Mouse (Mus musculus): ENCODE results near the gene Rsph1. TPM values are rescaled to one million over a fixed set of nuclear protein-coding genes. Genes with fewer than 3 reads are reported as not detected.

The Rsph1 gene
- polyA plus RNA-seq, 1 experiment from 2014 or later = 2.6 TPM

GRCm38 (mm10) chr17:31318906-31319767, 42.0 kb upstream of the Rsph1 start:
- H3K9ac ChIP-seq (ENCODE audit: low read length) = no peak overlapping the region
- H3K27ac ChIP-seq (ENCODE audit: low read depth, low read length) = no peak overlapping the region
- no peak overlapping the region for H3K4me2 ChIP-seq (ENCODE audit: low read depth, low read length, severe bottlenecking)
- ATAC-seq (replicated peaks; ENCODE audit: low FRiP score) (no peak), DNase-seq (ENCODE audit: low spot score) (no peak)
- peaks cover 7% of the 10 kb centered on the region for H3K4me1 ChIP-seq (replicated peaks; ENCODE audit: control insufficient read depth, insufficient read depth, low read length)
- no peaks in the 10 kb centered on the region for H3K36me3 ChIP-seq (ENCODE audit: control insufficient read depth, insufficient read depth, low read length)
- H3K9me3 ChIP-seq (ENCODE audit: control insufficient read depth, low read length) = no peaks in the 10 kb centered on the region
- no peak overlapping the region for H3K4me3 ChIP-seq (ENCODE audit: low read depth, low read length)
- 89% methylated on average over 19 of the region's 19 CpGs for WGBS
- no peaks in the 10 kb centered on the region for H3K27me3 ChIP-seq (ENCODE audit: control insufficient read depth, insufficient read depth, low read length)

- DNase-seq (ENCODE audit: low spot score) (no peak), ATAC-seq (replicated peaks; ENCODE audit: low FRiP score) (no peak)
- H3K9ac ChIP-seq (ENCODE audit: low read length) = no peak overlapping the region
- H3K4me3 ChIP-seq (ENCODE audit: low read depth, low read length) = no peak overlapping the region
- 43% methylated on average over 22 of the region's 22 CpGs for WGBS
- no peaks in the 10 kb centered on the region for H3K36me3 ChIP-seq (ENCODE audit: control insufficient read depth, insufficient read depth, low read length)
- H3K4me1 ChIP-seq (replicated peaks; ENCODE audit: control insufficient read depth, insufficient read depth, low read length) = peaks cover 7% of the 10 kb centered on the region
- no peak overlapping the region for H3K4me2 ChIP-seq (ENCODE audit: low read depth, low read length, severe bottlenecking)
- no peak overlapping the region for H3K27ac ChIP-seq (ENCODE audit: low read depth, low read length)
- H3K9me3 ChIP-seq (ENCODE audit: control insufficient read depth, low read length) = no peaks in the 10 kb centered on the region
- no peaks in the 10 kb centered on the region for H3K27me3 ChIP-seq (ENCODE audit: control insufficient read depth, insufficient read depth, low read length)
These were observed 40.5 kb upstream of the Rsph1 start for GRCm38 (mm10) chr17:31317521-31318272.

GRCm38 (mm10) chr17:31316998-31317397, 39.8 kb upstream of the Rsph1 start:
- Histone ChIP-seq H3K9ac (ENCODE audit: low read length) (no peak overlapping the region), H3K4me1 (replicated peaks; ENCODE audit: control insufficient read depth, insufficient read depth, low read length) (peaks cover 7% of the 10 kb centered on the region), H3K4me2 (ENCODE audit: low read depth, low read length, severe bottlenecking) (no peak overlapping the region), H3K4me3 (ENCODE audit: low read depth, low read length) (no peak overlapping the region), H3K27ac (ENCODE audit: low read depth, low read length) (no peak overlapping the region), H3K36me3 (ENCODE audit: control insufficient read depth, insufficient read depth, low read length) (no peaks in the 10 kb centered on the region), H3K27me3 (ENCODE audit: control insufficient read depth, insufficient read depth, low read length) (no peaks in the 10 kb centered on the region), H3K9me3 (ENCODE audit: control insufficient read depth, low read length) (no peaks in the 10 kb centered on the region)
- no peak for ATAC-seq (replicated peaks; ENCODE audit: low FRiP score)
- DNase-seq (ENCODE audit: low spot score) = no peak
- 93% methylated on average over 3 of the region's 3 CpGs for WGBS

- no peak for DNase-seq (ENCODE audit: low spot score)
- Histone ChIP-seq H3K4me1 (replicated peaks; ENCODE audit: control insufficient read depth, insufficient read depth, low read length) (peaks cover 7% of the 10 kb centered on the region), H3K4me2 (ENCODE audit: low read depth, low read length, severe bottlenecking) (no peak overlapping the region), H3K36me3 (ENCODE audit: control insufficient read depth, insufficient read depth, low read length) (no peaks in the 10 kb centered on the region), H3K9ac (ENCODE audit: low read length) (no peak overlapping the region), H3K4me3 (ENCODE audit: low read depth, low read length) (no peak overlapping the region), H3K9me3 (ENCODE audit: control insufficient read depth, low read length) (no peaks in the 10 kb centered on the region), H3K27ac (ENCODE audit: low read depth, low read length) (no peak overlapping the region), H3K27me3 (ENCODE audit: control insufficient read depth, insufficient read depth, low read length) (no peaks in the 10 kb centered on the region)
- WGBS = 89% methylated on average over 6 of the region's 6 CpGs
- no peak for ATAC-seq (replicated peaks; ENCODE audit: low FRiP score)
These were observed 38.8 kb upstream of the Rsph1 start for GRCm38 (mm10) chr17:31315993-31316392.

- ATAC-seq (replicated peaks; ENCODE audit: low FRiP score) (no peak), DNase-seq (ENCODE audit: low spot score) (no peak)
- WGBS = 26% methylated on average over 13 of the region's 13 CpGs
- no peak overlapping the region for H3K4me3 ChIP-seq (ENCODE audit: low read depth, low read length)
- no peaks in the 10 kb centered on the region for H3K9me3 ChIP-seq (ENCODE audit: control insufficient read depth, low read length)
- H3K36me3 ChIP-seq (ENCODE audit: control insufficient read depth, insufficient read depth, low read length) = no peaks in the 10 kb centered on the region
- H3K4me1 ChIP-seq (replicated peaks; ENCODE audit: control insufficient read depth, insufficient read depth, low read length) = peaks cover 7% of the 10 kb centered on the region
- peak overlapping the region; percentile 12; the same call in 1 of the 2 replicates for H3K9ac ChIP-seq (ENCODE audit: low read length)
- no peaks in the 10 kb centered on the region for H3K27me3 ChIP-seq (ENCODE audit: control insufficient read depth, insufficient read depth, low read length)
- no peak overlapping the region for H3K27ac ChIP-seq (ENCODE audit: low read depth, low read length)
- 0 out of 2 replicates have a peak overlapping the region, but pooled peaks have one; percentile 11 for H3K4me2 ChIP-seq (ENCODE audit: low read depth, low read length, severe bottlenecking)
These were observed 38.0 kb upstream of the Rsph1 start for GRCm38 (mm10) chr17:31315046-31315792.

GRCm38 (mm10) chr17:31312648-31313047, 35.5 kb upstream of the Rsph1 start:
- Histone ChIP-seq H3K4me1 (replicated peaks; ENCODE audit: control insufficient read depth, insufficient read depth, low read length) (peaks cover 7% of the 10 kb centered on the region), H3K27ac (ENCODE audit: low read depth, low read length) (no peak overlapping the region), H3K9ac (ENCODE audit: low read length) (no peak overlapping the region), H3K4me3 (ENCODE audit: low read depth, low read length) (no peak overlapping the region), H3K4me2 (ENCODE audit: low read depth, low read length, severe bottlenecking) (no peak overlapping the region), H3K9me3 (ENCODE audit: control insufficient read depth, low read length) (no peaks in the 10 kb centered on the region), H3K36me3 (ENCODE audit: control insufficient read depth, insufficient read depth, low read length) (no peaks in the 10 kb centered on the region), H3K27me3 (ENCODE audit: control insufficient read depth, insufficient read depth, low read length) (no peaks in the 10 kb centered on the region)
- DNase-seq (ENCODE audit: low spot score) (no peak), ATAC-seq (replicated peaks; ENCODE audit: low FRiP score) (no peak)
- 86% methylated on average over 10 of the region's 10 CpGs for WGBS

GRCm38 (mm10) chr17:31311047-31311446, 33.9 kb upstream of the Rsph1 start:
- ATAC-seq (replicated peaks; ENCODE audit: low FRiP score) = no peak
- H3K4me1 ChIP-seq (replicated peaks; ENCODE audit: control insufficient read depth, insufficient read depth, low read length) = peaks cover 7% of the 10 kb centered on the region

GRCm38 (mm10) chr17:31309281-31309793, 32.2 kb upstream of the Rsph1 start:
- Histone ChIP-seq H3K4me3 (ENCODE audit: low read depth, low read length) (no peak overlapping the region), H3K4me2 (ENCODE audit: low read depth, low read length, severe bottlenecking) (no peak overlapping the region), H3K27me3 (ENCODE audit: control insufficient read depth, insufficient read depth, low read length) (no peaks in the 10 kb centered on the region), H3K27ac (ENCODE audit: low read depth, low read length) (no peak overlapping the region), H3K36me3 (ENCODE audit: control insufficient read depth, insufficient read depth, low read length) (no peaks in the 10 kb centered on the region), H3K4me1 (replicated peaks; ENCODE audit: control insufficient read depth, insufficient read depth, low read length) (no peaks in the 10 kb centered on the region), H3K9me3 (ENCODE audit: control insufficient read depth, low read length) (no peaks in the 10 kb centered on the region), H3K9ac (ENCODE audit: low read length) (no peak overlapping the region)
- DNase-seq (ENCODE audit: low spot score) = no peak
- WGBS = 70% methylated on average over 6 of the region's 6 CpGs
- no peak for ATAC-seq (replicated peaks; ENCODE audit: low FRiP score)

More at GRCm38 (mm10) chr17:31311047-31311446, 33.9 kb upstream of the Rsph1 start:
- H3K27me3 ChIP-seq (ENCODE audit: control insufficient read depth, insufficient read depth, low read length) = no peaks in the 10 kb centered on the region
- no peaks in the 10 kb centered on the region for H3K36me3 ChIP-seq (ENCODE audit: control insufficient read depth, insufficient read depth, low read length)
- H3K4me2 ChIP-seq (ENCODE audit: low read depth, low read length, severe bottlenecking) = no peak overlapping the region
- no peak overlapping the region for H3K27ac ChIP-seq (ENCODE audit: low read depth, low read length)
- 83% methylated on average over 9 of the region's 9 CpGs for WGBS
- H3K4me3 ChIP-seq (ENCODE audit: low read depth, low read length) = no peak overlapping the region
- no peak for DNase-seq (ENCODE audit: low spot score)
- H3K9me3 ChIP-seq (ENCODE audit: control insufficient read depth, low read length) = no peaks in the 10 kb centered on the region
- no peak overlapping the region for H3K9ac ChIP-seq (ENCODE audit: low read length)

Measured in forebrain, embryonic 11.5 days (tissue).